Mouse (Mus musculus): ENCODE measurements around the gene Daxx. TPM values are rescaled to one million over a fixed set of nuclear protein-coding genes. Genes with fewer than 3 reads are reported as not detected.

Gene Daxx
- polyA plus RNA-seq, 1 experiment from 2014 or later, result 70.1 TPM

- H3K4me1 ChIP-seq, result no peaks in the 10 kb centered on the region
- no peaks in the 10 kb centered on the region for H3K9me3 ChIP-seq
- 91% methylated on average over 7 of the region's 7 CpGs for WGBS
- no peak overlapping the region for H3K4me2 ChIP-seq (replicated peaks)
- no peak overlapping the region for H3K9ac ChIP-seq
- peaks cover 81% of the 10 kb centered on the region for H3K36me3 ChIP-seq
- H3K4me3 ChIP-seq, result no peak overlapping the region
- ATAC-seq (ENCODE audit: insufficient number of reproducible peaks, insufficient read depth, low FRiP score, low TSS enrichment), result no peak
- H3K27ac ChIP-seq, result no peak overlapping the region
- H3K27me3 ChIP-seq, result no peaks in the 10 kb centered on the region
Measured at GRCm38 (mm10) chr17:33962876-33963275, 53.7 kb downstream of the Daxx start.

Small RNA genes lying within 50 kb of the gene (microRNA-seq; reads per million reads assigned to microRNA genes)
- gene Gm27740, result not detected

Other genes with a start within 250 kb of the Daxx start
- gene Hnrnpm, start 222.6 kb upstream of the Daxx start, polyA plus RNA-seq (2016; fragmentation: Nextera tagmentation; extraction: Ambion mirVana), result 428 and 475 TPM in 2 replicates
- gene March2, start 190.7 kb upstream of the Daxx start, polyA plus RNA-seq (2016; fragmentation: Nextera tagmentation; extraction: Ambion mirVana), result 44.7 and 47.1 TPM in 2 replicates
- 367 and 378 TPM in 2 replicates for gene Rab11b, start 148.9 kb upstream of the Daxx start, polyA plus RNA-seq (2016; fragmentation: Nextera tagmentation; extraction: Ambion mirVana)
- 44.2 and 45.6 TPM in 2 replicates for gene Angptl4, start 127.6 kb upstream of the Daxx start, polyA plus RNA-seq (2016; fragmentation: Nextera tagmentation; extraction: Ambion mirVana)
- gene Kank3, start 98.9 kb upstream of the Daxx start, polyA plus RNA-seq (2016; fragmentation: Nextera tagmentation; extraction: Ambion mirVana), result 32.4 and 35.4 TPM in 2 replicates
- 875 and 894 TPM in 2 replicates for gene Rps28, start 84.9 kb upstream of the Daxx start, polyA plus RNA-seq (2016; fragmentation: Nextera tagmentation; extraction: Ambion mirVana)
- 421 and 479 TPM in 2 replicates for gene Ndufa7, start 84.8 kb upstream of the Daxx start, polyA plus RNA-seq (2016; fragmentation: Nextera tagmentation; extraction: Ambion mirVana)
- 70.4 and 74.3 TPM in 2 replicates for gene Cd320, start 66.3 kb upstream of the Daxx start, polyA plus RNA-seq (2016; fragmentation: Nextera tagmentation; extraction: Ambion mirVana)
- gene Gm7029, start 35.6 kb upstream of the Daxx start, polyA plus RNA-seq (2016; fragmentation: Nextera tagmentation; extraction: Ambion mirVana), result not detected in 2 replicates
- 4.9 and 6.4 TPM in 2 replicates for gene Kifc1, start 18.8 kb upstream of the Daxx start, polyA plus RNA-seq (2016; fragmentation: Nextera tagmentation; extraction: Ambion mirVana)
- gene Platr17, start 4.3 kb upstream of the Daxx start, polyA plus RNA-seq (2016; fragmentation: Nextera tagmentation; extraction: Ambion mirVana), result 0.35 and 0.38 TPM in 2 replicates
- 20.0 and 25.0 TPM in 2 replicates for gene Tapbp, start 6.5 kb downstream of the Daxx start, polyA plus RNA-seq (2016; fragmentation: Nextera tagmentation; extraction: Ambion mirVana)
- 21.6 and 21.9 TPM in 2 replicates for gene Zbtb22, start 6.5 kb downstream of the Daxx start, polyA plus RNA-seq (2016; fragmentation: Nextera tagmentation; extraction: Ambion mirVana)
- gene Rgl2, start 20.1 kb downstream of the Daxx start, polyA plus RNA-seq (2016; fragmentation: Nextera tagmentation; extraction: Ambion mirVana), result 60.9 and 64.8 TPM in 2 replicates
- 184 and 192 TPM in 2 replicates for gene Pfdn6, start 30.9 kb downstream of the Daxx start, polyA plus RNA-seq (2016; fragmentation: Nextera tagmentation; extraction: Ambion mirVana)
- 44.9 and 49.6 TPM in 2 replicates for gene Wdr46, start 31.2 kb downstream of the Daxx start, polyA plus RNA-seq (2016; fragmentation: Nextera tagmentation; extraction: Ambion mirVana)
- 5.5 and 6.3 TPM in 2 replicates for gene B3galt4, start 42.1 kb downstream of the Daxx start, polyA plus RNA-seq (2016; fragmentation: Nextera tagmentation; extraction: Ambion mirVana)
- 55.2 and 55.9 TPM in 2 replicates for gene Vps52, start 46.4 kb downstream of the Daxx start, polyA plus RNA-seq (2016; fragmentation: Nextera tagmentation; extraction: Ambion mirVana)
- gene Rps18, start 46.6 kb downstream of the Daxx start, polyA plus RNA-seq (2016; fragmentation: Nextera tagmentation; extraction: Ambion mirVana), result 1,303 and 1,336 TPM in 2 replicates
- 7.2 and 8.0 TPM in 2 replicates for gene H2-K1, start 90.9 kb downstream of the Daxx start, polyA plus RNA-seq (2016; fragmentation: Nextera tagmentation; extraction: Ambion mirVana)
- gene Ring1, start 115.3 kb downstream of the Daxx start, polyA plus RNA-seq (2016; fragmentation: Nextera tagmentation; extraction: Ambion mirVana), result 27.2 and 29.7 TPM in 2 replicates
- gene H2-Ke6, start 118.6 kb downstream of the Daxx start, polyA plus RNA-seq (2016; fragmentation: Nextera tagmentation; extraction: Ambion mirVana), result 52.2 and 59.5 TPM in 2 replicates
- gene Slc39a7, start 122.3 kb downstream of the Daxx start, polyA plus RNA-seq (2016; fragmentation: Nextera tagmentation; extraction: Ambion mirVana), result 191 and 193 TPM in 2 replicates
- 69.9 and 72.6 TPM in 2 replicates for gene Rxrb, start 122.4 kb downstream of the Daxx start, polyA plus RNA-seq (2016; fragmentation: Nextera tagmentation; extraction: Ambion mirVana)
- 7.2 and 14.8 TPM in 2 replicates for gene Col11a2, start 130.0 kb downstream of the Daxx start, polyA plus RNA-seq (2016; fragmentation: Nextera tagmentation; extraction: Ambion mirVana)
- gene H2-Oa, start 182.9 kb downstream of the Daxx start, polyA plus RNA-seq (2016; fragmentation: Nextera tagmentation; extraction: Ambion mirVana), result 0.43 and 0.48 TPM in 2 replicates
- gene H2-DMa, start 210.1 kb downstream of the Daxx start, polyA plus RNA-seq (2016; fragmentation: Nextera tagmentation; extraction: Ambion mirVana), result 12.3 and 16.7 TPM in 2 replicates
- 119 and 131 TPM in 2 replicates for gene Brd2, start 213.2 kb downstream of the Daxx start, polyA plus RNA-seq (2016; fragmentation: Nextera tagmentation; extraction: Ambion mirVana)
- 0.19 and 0.42 TPM in 2 replicates for gene H2-DMb2, start 233.9 kb downstream of the Daxx start, polyA plus RNA-seq (2016; fragmentation: Nextera tagmentation; extraction: Ambion mirVana)
- gene H2-DMb1, start 243.7 kb downstream of the Daxx start, polyA plus RNA-seq (2016; fragmentation: Nextera tagmentation; extraction: Ambion mirVana), result 2.0 and 2.4 TPM in 2 replicates

All from embryonic facial prominence, embryonic 12.5 days (tissue).